Mouse (Mus musculus): ENCODE measurements around the gene Iars2.

The Iars2 gene

GRCm38 (mm10) chr1:185315846-185316568, 13.2 kb downstream of the Iars2 start:
- no peaks in the 10 kb centered on the region for H3K27me3 ChIP-seq (ENCODE audit: insufficient read depth, low read length)
- peaks cover 71% of the 10 kb centered on the region for H3K36me3 ChIP-seq (ENCODE audit: insufficient read depth, low read length)
- TF ChIP-seq POU5F1 (IDR thresholded peaks at IDR 0.05; ENCODE audit: borderline replicate concordance, low read length) (no peak), CTCF (conservative IDR thresholded peaks at IDR 0.05; ENCODE audit: low read length) (no peak), NANOG (IDR thresholded peaks at IDR 0.05; ENCODE audit: borderline replicate concordance, low read length) (no peak)
- H3K4me3 ChIP-seq (replicated peaks; ENCODE audit: low read length): no peak overlapping the region
- H3K9me3 ChIP-seq (ENCODE audit: low read length): no peaks in the 10 kb centered on the region
- H3K4me1 ChIP-seq (replicated peaks; ENCODE audit: low read depth, low read length): 0 out of 2 replicates have a peak, but pooled peaks cover 4% of the 10 kb centered on the region

- TF ChIP-seq CTCF (conservative IDR thresholded peaks at IDR 0.05; ENCODE audit: low read length) (no peak), NANOG (IDR thresholded peaks at IDR 0.05; ENCODE audit: borderline replicate concordance, low read length) (no peak), POU5F1 (IDR thresholded peaks at IDR 0.05; ENCODE audit: borderline replicate concordance, low read length) (no peak)
Observed at GRCm38 (mm10) chr1:185314546-185314945, 14.7 kb downstream of the Iars2 start.

GRCm38 (mm10) chr1:185311949-185312348, 17.2 kb downstream of the Iars2 start:
- no peak for TF ChIP-seq NANOG (IDR thresholded peaks at IDR 0.05; ENCODE audit: borderline replicate concordance, low read length)
- no peak for TF ChIP-seq POU5F1 (IDR thresholded peaks at IDR 0.05; ENCODE audit: borderline replicate concordance, low read length)
- TF ChIP-seq CTCF (conservative IDR thresholded peaks at IDR 0.05; ENCODE audit: low read length): no peak
- Histone ChIP-seq H3K36me3 (ENCODE audit: insufficient read depth, low read length) (peaks cover 45% of the 10 kb centered on the region), H3K9me3 (ENCODE audit: low read length) (no peaks in the 10 kb centered on the region)

More at GRCm38 (mm10) chr1:185314546-185314945, 14.7 kb downstream of the Iars2 start:
- no peaks in the 10 kb centered on the region for H3K27me3 ChIP-seq (ENCODE audit: insufficient read depth, low read length)
- H3K9me3 ChIP-seq (ENCODE audit: low read length): no peaks in the 10 kb centered on the region
- H3K36me3 ChIP-seq (ENCODE audit: insufficient read depth, low read length): peaks cover 57% of the 10 kb centered on the region
- 0 out of 2 replicates have a peak, but pooled peaks cover 4% of the 10 kb centered on the region for H3K4me1 ChIP-seq (replicated peaks; ENCODE audit: low read depth, low read length)
- H3K4me3 ChIP-seq (replicated peaks; ENCODE audit: low read length): no peak overlapping the region

GRCm38 (mm10) chr1:185308908-185309307, 20.3 kb downstream of the Iars2 start:
- Histone ChIP-seq H3K4me1 (replicated peaks; ENCODE audit: low read depth, low read length) (peaks cover 10% of the 10 kb centered on the region), H3K36me3 (ENCODE audit: insufficient read depth, low read length) (peaks cover 30% of the 10 kb centered on the region), H3K9me3 (ENCODE audit: low read length) (peaks cover 3% of the 10 kb centered on the region; the same call in 1 of the 2 replicates), H3K4me3 (replicated peaks; ENCODE audit: low read length) (no peak overlapping the region), H3K27me3 (ENCODE audit: insufficient read depth, low read length) (no peaks in the 10 kb centered on the region)
- TF ChIP-seq CTCF (conservative IDR thresholded peaks at IDR 0.05; ENCODE audit: low read length): no peak
- TF ChIP-seq POU5F1 (IDR thresholded peaks at IDR 0.05; ENCODE audit: borderline replicate concordance, low read length): no peak
- TF ChIP-seq NANOG (IDR thresholded peaks at IDR 0.05; ENCODE audit: borderline replicate concordance, low read length): no peak

More at GRCm38 (mm10) chr1:185311949-185312348, 17.2 kb downstream of the Iars2 start:
- Histone ChIP-seq H3K27me3 (ENCODE audit: insufficient read depth, low read length) (no peaks in the 10 kb centered on the region), H3K4me1 (replicated peaks; ENCODE audit: low read depth, low read length) (0 out of 2 replicates have a peak, but pooled peaks cover 4% of the 10 kb centered on the region), H3K4me3 (replicated peaks; ENCODE audit: low read length) (no peak overlapping the region)

- H3K27me3 ChIP-seq (ENCODE audit: insufficient read depth, low read length): no peaks in the 10 kb centered on the region
- H3K4me1 ChIP-seq (replicated peaks; ENCODE audit: low read depth, low read length): peaks cover 10% of the 10 kb centered on the region
- H3K4me3 ChIP-seq (replicated peaks; ENCODE audit: low read length): no peak overlapping the region
- TF ChIP-seq CTCF (conservative IDR thresholded peaks at IDR 0.05; ENCODE audit: low read length) (no peak), POU5F1 (IDR thresholded peaks at IDR 0.05; ENCODE audit: borderline replicate concordance, low read length) (no peak), NANOG (IDR thresholded peaks at IDR 0.05; ENCODE audit: borderline replicate concordance, low read length) (no peak)
- peaks cover 3% of the 10 kb centered on the region; the same call in 1 of the 2 replicates for H3K9me3 ChIP-seq (ENCODE audit: low read length)
- H3K36me3 ChIP-seq (ENCODE audit: insufficient read depth, low read length): peaks cover 24% of the 10 kb centered on the region
Observed at GRCm38 (mm10) chr1:185308334-185308733, 20.9 kb downstream of the Iars2 start.

- TF ChIP-seq NANOG (IDR thresholded peaks at IDR 0.05; ENCODE audit: borderline replicate concordance, low read length): no peak
- no peak for TF ChIP-seq CTCF (conservative IDR thresholded peaks at IDR 0.05; ENCODE audit: low read length)
- no peak for TF ChIP-seq POU5F1 (IDR thresholded peaks at IDR 0.05; ENCODE audit: borderline replicate concordance, low read length)
- peaks cover 20% of the 10 kb centered on the region; the same call in 1 of the 2 replicates for H3K36me3 ChIP-seq (ENCODE audit: insufficient read depth, low read length)
- no peaks in the 10 kb centered on the region for H3K27me3 ChIP-seq (ENCODE audit: insufficient read depth, low read length)
- peaks cover 13% of the 10 kb centered on the region for H3K4me1 ChIP-seq (replicated peaks; ENCODE audit: low read depth, low read length)
- peaks cover 3% of the 10 kb centered on the region; the same call in 1 of the 2 replicates for H3K9me3 ChIP-seq (ENCODE audit: low read length)
- H3K4me3 ChIP-seq (replicated peaks; ENCODE audit: low read length): no peak overlapping the region
Observed at GRCm38 (mm10) chr1:185307645-185308044, 21.6 kb downstream of the Iars2 start.

GRCm38 (mm10) chr1:185306836-185307235, 22.4 kb downstream of the Iars2 start:
- Histone ChIP-seq H3K4me3 (replicated peaks; ENCODE audit: low read length) (no peak overlapping the region), H3K9me3 (ENCODE audit: low read length) (peaks cover 3% of the 10 kb centered on the region; the same call in 1 of the 2 replicates), H3K27me3 (ENCODE audit: insufficient read depth, low read length) (no peaks in the 10 kb centered on the region), H3K4me1 (replicated peaks; ENCODE audit: low read depth, low read length) (peaks cover 14% of the 10 kb centered on the region), H3K36me3 (ENCODE audit: insufficient read depth, low read length) (peaks cover 21% of the 10 kb centered on the region; the same call in 1 of the 2 replicates)
- TF ChIP-seq NANOG (IDR thresholded peaks at IDR 0.05; ENCODE audit: borderline replicate concordance, low read length): no peak
- TF ChIP-seq CTCF (conservative IDR thresholded peaks at IDR 0.05; ENCODE audit: low read length): no peak
- TF ChIP-seq POU5F1 (IDR thresholded peaks at IDR 0.05; ENCODE audit: borderline replicate concordance, low read length): no peak

- H3K4me1 ChIP-seq (replicated peaks; ENCODE audit: low read depth, low read length): peaks cover 21% of the 10 kb centered on the region
- H3K36me3 ChIP-seq (ENCODE audit: insufficient read depth, low read length): peaks cover 33% of the 10 kb centered on the region
- H3K4me3 ChIP-seq (replicated peaks; ENCODE audit: low read length): peak overlapping the region; percentile 35; the same call in 1 of the 2 replicates
- peaks cover 3% of the 10 kb centered on the region; the same call in 1 of the 2 replicates for H3K9me3 ChIP-seq (ENCODE audit: low read length)
- no peak for TF ChIP-seq POU5F1 (IDR thresholded peaks at IDR 0.05; ENCODE audit: borderline replicate concordance, low read length)
- TF ChIP-seq NANOG (IDR thresholded peaks at IDR 0.05; ENCODE audit: borderline replicate concordance, low read length): no peak
- no peak for TF ChIP-seq CTCF (conservative IDR thresholded peaks at IDR 0.05; ENCODE audit: low read length)
- no peaks in the 10 kb centered on the region for H3K27me3 ChIP-seq (ENCODE audit: insufficient read depth, low read length)
Observed at GRCm38 (mm10) chr1:185302816-185303215, 26.4 kb downstream of the Iars2 start.

All from E14TG2a.4 (cell line).